9 mouse cellular contexts compared by ENCODE assay signal in the genomic region with DNA sequence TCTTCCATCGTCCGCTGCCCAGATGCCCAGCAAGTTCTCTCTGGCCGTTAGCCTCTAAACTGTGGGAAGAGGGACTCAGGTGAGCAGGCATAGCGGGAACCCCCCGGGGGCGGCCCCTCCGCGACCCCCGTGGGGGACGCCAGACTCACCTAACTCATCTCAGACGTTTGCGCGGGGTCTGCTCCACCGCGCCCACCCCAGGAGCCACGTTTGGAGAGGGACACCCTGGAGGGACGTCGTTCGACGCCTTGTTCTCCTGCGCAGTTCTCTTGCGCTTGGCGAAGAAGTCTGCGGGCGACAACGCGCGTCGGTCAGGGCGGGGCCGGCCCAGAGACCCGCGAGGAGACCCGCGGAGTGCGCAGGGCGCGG. TPM values are rescaled to one million over a fixed set of nuclear protein-coding genes. Genes with fewer than 3 reads are reported as not detected.
DNase-seq lines count a peak whose midpoint lies in the region; ATAC-seq and TF ChIP-seq lines count a peak whose summit lies in the region.
"Had no signal": no experiment of that assay in that cellular context is flagged by ENCODE, and none has a peak within 500 bp of the region (broad histone marks: within the 10 kb centered on the region; RNA-seq: fewer than 3 reads in every experiment).

No protein-coding gene starts in this region.

- WGBS in heart, embryonic 11.5 days (ENCODE audit: insufficient replicate concordance) = 15% methylated on average over 38 of the region's 38 CpGs
- 18% methylated on average over 38 of the region's 38 CpGs for WGBS in heart, postnatal 0 days
- whole genome bisulfite sequencing in liver, embryonic 16.5 days (ENCODE audit: insufficient replicate concordance) = 23% methylated on average over 38 of the region's 38 CpGs

- H3K4me3 ChIP-seq in heart, embryonic 11.5 days (ENCODE audit: low read depth, low read length) = peak overlapping the region; percentile 60
- H3K4me3 ChIP-seq in heart, postnatal 0 days (ENCODE audit: low read depth, low read length) = peak overlapping the region; percentile 64
- H3K4me3 ChIP-seq in liver, embryonic 16.5 days (ENCODE audit: low read depth, low read length) = peak overlapping the region; percentile 54

- H3K27ac ChIP-seq in heart, embryonic 11.5 days (ENCODE audit: low read depth, low read length) = peak overlapping the region; percentile 83
- peak overlapping the region; percentile 61; the same call in 1 of the 2 replicates for H3K27ac ChIP-seq in heart, postnatal 0 days (ENCODE audit: low read depth)
- no peak overlapping the region for H3K27ac ChIP-seq in liver, embryonic 16.5 days (ENCODE audit: low read length)

- DNase-seq in heart, adult 8-10 months (ENCODE audit: low spot score) = no peak
- peak; percentile 15 for DNase-seq in brain, embryonic 14.5 days (ENCODE audit: low read depth)
- DNase-seq in heart, postnatal 0 days (ENCODE audit: low spot score) = no peak
- no peak for DNase-seq in cerebellum, adult 8-10 months
- DNase-seq in left cerebral cortex, adult 9 months (ENCODE audit: low spot score in 2 of 2) = no peak
- DNase-seq in testis, postnatal 14 days (ENCODE audit: low spot score) = no peak
- DNase-seq: right cerebral cortex, adult 18-20 months had no signal

- H3K9me3 ChIP-seq in heart, embryonic 11.5 days (replicated peaks; ENCODE audit: control insufficient read depth, low read length) = peaks cover 7% of the 10 kb centered on the region
- no peaks in the 10 kb centered on the region for H3K9me3 ChIP-seq in heart, postnatal 0 days (replicated peaks; ENCODE audit: control insufficient read depth, low read length)
- peaks cover 22% of the 10 kb centered on the region for H3K9me3 ChIP-seq in liver, embryonic 16.5 days (replicated peaks; ENCODE audit: control insufficient read depth, low read length)

- H3K4me2 ChIP-seq in heart, embryonic 11.5 days = peak overlapping the region; percentile 58
- H3K4me2 ChIP-seq in heart, postnatal 0 days (ENCODE audit: low read depth, low read length) = peak overlapping the region; percentile 82
- peak overlapping the region; percentile 67 for H3K4me2 ChIP-seq in liver, embryonic 16.5 days (ENCODE audit: low read depth, low read length)

- no peak for TF ChIP-seq EP300 in heart, postnatal 0 days (IDR thresholded peaks at IDR 0.05; ENCODE audit: low read depth)

- H3K27me3 ChIP-seq in heart, embryonic 11.5 days (ENCODE audit: control insufficient read depth, insufficient read depth, low read length) = peaks cover 3% of the 10 kb centered on the region; the same call in 1 of the 2 replicates
- 0 out of 2 replicates have a peak, but pooled peaks cover 5% of the 10 kb centered on the region for H3K27me3 ChIP-seq in heart, postnatal 0 days (ENCODE audit: control insufficient read depth, insufficient read depth, low read length)
- peaks cover 32% of the 10 kb centered on the region for H3K27me3 ChIP-seq in liver, embryonic 16.5 days (ENCODE audit: control insufficient read depth, insufficient read depth, low read depth, low read length)

- peak overlapping the region; percentile 80 for H3K9ac ChIP-seq in heart, embryonic 11.5 days (ENCODE audit: low read depth, low read length)
- peak overlapping the region; percentile 59 for H3K9ac ChIP-seq in heart, postnatal 0 days (replicated peaks; ENCODE audit: low read depth, low read length)
- H3K9ac ChIP-seq in liver, embryonic 16.5 days (ENCODE audit: low read depth, low read length) = peak overlapping the region; percentile 31

- no peaks in the 10 kb centered on the region for H3K36me3 ChIP-seq in heart, embryonic 11.5 days (ENCODE audit: control insufficient read depth, insufficient read depth, low read length)
- H3K36me3 ChIP-seq in heart, postnatal 0 days (replicated peaks; ENCODE audit: control insufficient read depth, insufficient read depth, low read length) = no peaks in the 10 kb centered on the region
- H3K36me3 ChIP-seq in liver, embryonic 16.5 days (ENCODE audit: control insufficient read depth, insufficient read depth) = no peaks in the 10 kb centered on the region

- no peak for TF ChIP-seq POLR2A in brain, embryonic 14.5 days (IDR thresholded peaks at IDR 0.05; ENCODE audit: borderline replicate concordance, extremely low read depth, insufficient read depth, insufficient read length, poor library complexity, severe bottlenecking)

- H3K4me1 ChIP-seq in heart, embryonic 11.5 days (ENCODE audit: control insufficient read depth, insufficient read depth, low read length) = peaks cover 7% of the 10 kb centered on the region
- H3K4me1 ChIP-seq in heart, postnatal 0 days (ENCODE audit: control insufficient read depth, insufficient read depth) = peaks cover 4% of the 10 kb centered on the region; the same call in 1 of the 2 replicates
- peaks cover 7% of the 10 kb centered on the region for H3K4me1 ChIP-seq in liver, embryonic 16.5 days (ENCODE audit: control insufficient read depth, low read depth, low read length)

- no peak for TF ChIP-seq CTCF in brain, embryonic 14.5 days (IDR thresholded peaks at IDR 0.05; ENCODE audit: borderline replicate concordance, extremely low read depth, insufficient read depth, insufficient read length)
- TF ChIP-seq CTCF in heart, postnatal 0 days (IDR thresholded peaks at IDR 0.05; ENCODE audit: low read depth) = no peak

- ATAC-seq in heart, embryonic 11.5 days (replicated peaks; ENCODE audit: insufficient number of reproducible peaks, low FRiP score, low TSS enrichment) = no peak
- no peak for ATAC-seq in heart, postnatal 0 days (ENCODE audit: insufficient read depth, low read depth)
- no peak for ATAC-seq in liver, embryonic 16.5 days (ENCODE audit: low read depth)

RNA-seq across cellular contexts. Expression of gene Cdkn1c, which starts 1.9 kb away (rescaled TPM):
- 1,643 and 1,679 TPM in 2 replicates for polyA plus RNA-seq in heart, embryonic 11.5 days (2014; fragmentation: Nextera tagmentation; extraction: Ambion mirVana)
- 10 to 100 TPM; 27.9 to 44.7 (median 34.9) TPM for total RNA-seq in heart, adult 8-10 months (2022)
- polyA plus RNA-seq in brain, embryonic 14.5 days (2012; rRNA removed) = 174 and 264 TPM in 2 replicates
- 94.6 and 143 TPM in 2 replicates for total RNA-seq in heart, postnatal 0 days (2014; rRNA removed; ENCODE audit: low replicate concordance)
- polyA plus RNA-seq in heart, postnatal 0 days (2015; fragmentation: Nextera tagmentation; extraction: Ambion mirVana) = 81.3 and 97.4 TPM in 2 replicates
- polyA plus RNA-seq in liver, embryonic 16.5 days (2015; fragmentation: Nextera tagmentation; extraction: Ambion mirVana) = 143 and 173 TPM in 2 replicates

RNA-seq across cellular contexts. Expression of gene Slc22a18, which starts 14.6 kb away (rescaled TPM):
- polyA plus RNA-seq in heart, embryonic 11.5 days (2014; fragmentation: Nextera tagmentation; extraction: Ambion mirVana) = 0.52 and 0.87 TPM in 2 replicates
- under 1 TPM; 0.52 to 0.85 (median 0.54) TPM for total RNA-seq in heart, adult 8-10 months (2022)
- 0.71 and 1.2 TPM in 2 replicates for polyA plus RNA-seq in brain, embryonic 14.5 days (2012; rRNA removed)
- 0.27 TPM in 1 of 2 replicates, not detected in the other for total RNA-seq in heart, postnatal 0 days (2014; rRNA removed; ENCODE audit: low replicate concordance)
- polyA plus RNA-seq in heart, postnatal 0 days (2015; fragmentation: Nextera tagmentation; extraction: Ambion mirVana) = 0.60 and 0.93 TPM in 2 replicates
- 13.0 and 14.4 TPM in 2 replicates for polyA plus RNA-seq in liver, embryonic 16.5 days (2015; fragmentation: Nextera tagmentation; extraction: Ambion mirVana)

RNA-seq across cellular contexts. Expression of gene Phlda2, which starts 44.0 kb away (rescaled TPM):
- polyA plus RNA-seq in heart, embryonic 11.5 days (2014; fragmentation: Nextera tagmentation; extraction: Ambion mirVana) = 1.3 and 2.6 TPM in 2 replicates
- total RNA-seq in heart, adult 8-10 months (2022) = not detected
- 0.78 and 0.88 TPM in 2 replicates for polyA plus RNA-seq in brain, embryonic 14.5 days (2012; rRNA removed)
- total RNA-seq in heart, postnatal 0 days (2014; rRNA removed; ENCODE audit: low replicate concordance) = 1.0 TPM in 1 of 2 replicates, not detected in the other
- not detected in 2 replicates for polyA plus RNA-seq in heart, postnatal 0 days (2015; fragmentation: Nextera tagmentation; extraction: Ambion mirVana)
- 25.8 and 25.9 TPM in 2 replicates for polyA plus RNA-seq in liver, embryonic 16.5 days (2015; fragmentation: Nextera tagmentation; extraction: Ambion mirVana)
